Mouse (Mus musculus): Measurements from ENCODE around the gene Hecw2.
A peak's percentile ranks its signal among the peaks of the same experiment; 100 is the strongest.

The Hecw2 gene

GRCm38 (mm10) chr1:54194954-54195305, at the start of gene Hecw2:
Gene Hecw2, minus strand, starts transcription at chr1:54195168.
- DNase-seq (ENCODE audit: low spot score), result peak; percentile 70

GRCm38 (mm10) chr1:54242722-54243121, 47.8 kb upstream of the Hecw2 start:
- DNase-seq (ENCODE audit: low spot score), result no peak

GRCm38 (mm10) chr1:54220273-54220672, 25.3 kb upstream of the Hecw2 start:
- no peak for DNase-seq (ENCODE audit: low spot score)

- DNase-seq (ENCODE audit: low spot score), result peak; percentile 72
Measured at GRCm38 (mm10) chr1:54194183-54194953, 600 bp downstream of the Hecw2 start.

- peak; percentile 57 for DNase-seq (ENCODE audit: low spot score)
Measured at GRCm38 (mm10) chr1:54193191-54193770, 1.7 kb downstream of the Hecw2 start.

GRCm38 (mm10) chr1:54187579-54187978, 7.4 kb downstream of the Hecw2 start:
- no peak for DNase-seq (ENCODE audit: low spot score)

GRCm38 (mm10) chr1:54186347-54186746, 8.6 kb downstream of the Hecw2 start:
- DNase-seq (ENCODE audit: low spot score), result no peak

- no peak for DNase-seq (ENCODE audit: low spot score)
Measured at GRCm38 (mm10) chr1:54180663-54181062, 14.3 kb downstream of the Hecw2 start.

- DNase-seq (ENCODE audit: low spot score), result no peak
Measured at GRCm38 (mm10) chr1:54179179-54179578, 15.8 kb downstream of the Hecw2 start.

- no peak for DNase-seq (ENCODE audit: low spot score)
Measured at GRCm38 (mm10) chr1:54176592-54176991, 18.4 kb downstream of the Hecw2 start.

GRCm38 (mm10) chr1:54168014-54168413, 27.0 kb downstream of the Hecw2 start:
- DNase-seq (ENCODE audit: low spot score), result no peak

GRCm38 (mm10) chr1:54159531-54159930, 35.4 kb downstream of the Hecw2 start:
- DNase-seq (ENCODE audit: low spot score), result no peak

- DNase-seq (ENCODE audit: low spot score), result no peak
Measured at GRCm38 (mm10) chr1:54153216-54153786, 41.7 kb downstream of the Hecw2 start.

- DNase-seq (ENCODE audit: low spot score), result no peak
Measured at GRCm38 (mm10) chr1:54145106-54145505, 49.9 kb downstream of the Hecw2 start.

GRCm38 (mm10) chr1:54133802-54134436, 61.0 kb downstream of the Hecw2 start:
- DNase-seq (ENCODE audit: low spot score), result no peak

GRCm38 (mm10) chr1:54128714-54129431, 66.1 kb downstream of the Hecw2 start:
- DNase-seq (ENCODE audit: low spot score), result no peak

- DNase-seq (ENCODE audit: low spot score), result no peak
Measured at GRCm38 (mm10) chr1:54126991-54127742, 67.8 kb downstream of the Hecw2 start.

GRCm38 (mm10) chr1:54122551-54122950, 72.4 kb downstream of the Hecw2 start:
- DNase-seq (ENCODE audit: low spot score), result no peak

GRCm38 (mm10) chr1:54121071-54121730, 73.8 kb downstream of the Hecw2 start:
- DNase-seq (ENCODE audit: low spot score), result no peak

GRCm38 (mm10) chr1:54119638-54120320, 75.2 kb downstream of the Hecw2 start:
- DNase-seq (ENCODE audit: low spot score), result no peak
